ENCODE assay signal across 15 mouse cellular contexts in the genomic region with DNA sequence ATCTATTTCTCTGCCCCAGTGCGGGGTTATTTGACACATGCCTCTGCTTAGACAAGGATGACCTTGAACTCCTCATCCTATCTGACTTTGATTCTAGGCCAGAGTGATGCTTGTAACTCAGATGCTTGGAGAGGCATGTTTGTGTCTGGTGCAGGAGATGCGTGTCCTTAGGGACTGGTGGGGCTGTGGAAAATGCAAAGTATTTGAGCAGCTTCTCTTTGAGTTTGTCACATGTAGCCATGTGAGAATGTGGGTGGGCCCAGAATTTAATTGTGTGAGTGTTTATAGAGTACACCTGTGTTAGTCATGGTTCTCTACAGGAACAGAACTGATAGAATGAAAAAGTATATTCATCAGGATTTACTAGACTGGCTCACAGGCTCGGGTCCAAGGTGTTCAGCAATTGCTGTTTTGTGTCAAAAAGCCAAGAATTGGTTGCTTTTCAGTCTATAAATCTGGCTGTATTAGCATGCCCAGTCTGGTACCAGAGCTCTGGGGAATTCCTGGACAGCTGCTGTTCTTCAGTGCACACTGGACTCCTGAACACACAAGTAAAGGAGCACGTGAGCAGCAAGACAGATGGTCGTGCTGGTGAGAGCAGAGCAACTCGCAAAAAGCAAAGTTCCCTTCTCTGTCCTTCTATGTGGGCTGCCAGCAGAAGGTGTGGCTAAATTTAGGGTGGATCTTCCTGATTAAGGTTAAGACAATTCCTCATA. TPM values are rescaled to one million over a fixed set of nuclear protein-coding genes. Genes with fewer than 3 reads are reported as not detected.
DNase-seq lines count a peak whose midpoint lies in the region; ATAC-seq and TF ChIP-seq lines count a peak whose summit lies in the region.
"Had no signal": no experiment of that assay in that cellular context is flagged by ENCODE, and none has a peak within 500 bp of the region (broad histone marks: within the 10 kb centered on the region; RNA-seq: fewer than 3 reads in every experiment).

No protein-coding gene starts in this region.

- no peaks in the 10 kb centered on the region for H3K27me3 ChIP-seq in hindbrain, embryonic 12.5 days
- no peaks in the 10 kb centered on the region for H3K27me3 ChIP-seq in hindbrain, embryonic 11.5 days (ENCODE audit: control insufficient read depth, insufficient read depth, low read length)
- H3K27me3 ChIP-seq in midbrain, embryonic 11.5 days (ENCODE audit: control insufficient read depth, insufficient read depth, low read length), result no peaks in the 10 kb centered on the region
- no peaks in the 10 kb centered on the region for H3K27me3 ChIP-seq in midbrain, embryonic 10.5 days (ENCODE audit: low read depth, poor library complexity, severe bottlenecking)
- no peaks in the 10 kb centered on the region for H3K27me3 ChIP-seq in neural tube, embryonic 14.5 days (ENCODE audit: control insufficient read depth, insufficient read depth, low read length)
- no peaks in the 10 kb centered on the region for H3K27me3 ChIP-seq in liver, postnatal 0 days (ENCODE audit: insufficient read depth, low read length)
- no peaks in the 10 kb centered on the region for H3K27me3 ChIP-seq in forebrain, embryonic 13.5 days
- H3K27me3 ChIP-seq: embryonic facial prominence, embryonic 12.5 days; forebrain, embryonic 12.5 days; heart, embryonic 12.5 days had no signal

- TF ChIP-seq EP300 in liver, postnatal 0 days (IDR thresholded peaks at IDR 0.05; ENCODE audit: low read depth), result no peak

- H3K4me1 ChIP-seq in hindbrain, embryonic 12.5 days, result no peaks in the 10 kb centered on the region
- no peaks in the 10 kb centered on the region for H3K4me1 ChIP-seq in hindbrain, embryonic 11.5 days (replicated peaks; ENCODE audit: control insufficient read depth, insufficient read depth, low read length)
- H3K4me1 ChIP-seq in midbrain, embryonic 11.5 days (ENCODE audit: control insufficient read depth, insufficient read depth, low read length), result no peaks in the 10 kb centered on the region
- no peaks in the 10 kb centered on the region for H3K4me1 ChIP-seq in midbrain, embryonic 10.5 days
- H3K4me1 ChIP-seq in neural tube, embryonic 14.5 days (ENCODE audit: control insufficient read depth, insufficient read depth, low read length), result no peaks in the 10 kb centered on the region
- no peaks in the 10 kb centered on the region for H3K4me1 ChIP-seq in liver, postnatal 0 days (ENCODE audit: insufficient read depth)
- no peaks in the 10 kb centered on the region for H3K4me1 ChIP-seq in forebrain, embryonic 13.5 days
- H3K4me1 ChIP-seq: embryonic facial prominence, embryonic 12.5 days; forebrain, embryonic 12.5 days; heart, embryonic 12.5 days had no signal

- no peak overlapping the region for H3K4me2 ChIP-seq in hindbrain, embryonic 12.5 days (replicated peaks)
- no peak overlapping the region for H3K4me2 ChIP-seq in hindbrain, embryonic 11.5 days (replicated peaks; ENCODE audit: low read depth, low read length)
- no peak overlapping the region for H3K4me2 ChIP-seq in midbrain, embryonic 11.5 days
- no peak overlapping the region for H3K4me2 ChIP-seq in neural tube, embryonic 14.5 days (ENCODE audit: low read depth, low read length)
- H3K4me2 ChIP-seq in liver, postnatal 0 days (ENCODE audit: low read depth, low read length), result no peak overlapping the region
- H3K4me2 ChIP-seq in forebrain, embryonic 13.5 days, result no peak overlapping the region
- H3K4me2 ChIP-seq: embryonic facial prominence, embryonic 12.5 days; forebrain, embryonic 12.5 days; heart, embryonic 12.5 days had no signal

- no peak overlapping the region for H3K9ac ChIP-seq in hindbrain, embryonic 12.5 days
- no peak overlapping the region for H3K9ac ChIP-seq in hindbrain, embryonic 11.5 days (ENCODE audit: low read depth, low read length)
- H3K9ac ChIP-seq in midbrain, embryonic 11.5 days (ENCODE audit: low read length), result no peak overlapping the region
- no peak overlapping the region for H3K9ac ChIP-seq in neural tube, embryonic 14.5 days (replicated peaks; ENCODE audit: low read depth, low read length)
- no peak overlapping the region for H3K9ac ChIP-seq in liver, postnatal 0 days (replicated peaks)
- no peak overlapping the region for H3K9ac ChIP-seq in forebrain, embryonic 13.5 days
- H3K9ac ChIP-seq: embryonic facial prominence, embryonic 12.5 days; forebrain, embryonic 12.5 days; heart, embryonic 12.5 days had no signal

- no peak overlapping the region for H3K27ac ChIP-seq in hindbrain, embryonic 12.5 days
- no peak overlapping the region for H3K27ac ChIP-seq in hindbrain, embryonic 11.5 days (ENCODE audit: low read depth, low read length)
- H3K27ac ChIP-seq in midbrain, embryonic 11.5 days (ENCODE audit: low read depth, low read length), result no peak overlapping the region
- H3K27ac ChIP-seq in midbrain, embryonic 10.5 days (replicated peaks), result no peak overlapping the region
- H3K27ac ChIP-seq in neural tube, embryonic 14.5 days (ENCODE audit: low read depth, low read length), result no peak overlapping the region
- no peak overlapping the region for H3K27ac ChIP-seq in liver, postnatal 0 days (ENCODE audit: low read depth)
- H3K27ac ChIP-seq in forebrain, embryonic 13.5 days, result no peak overlapping the region
- H3K27ac ChIP-seq: embryonic facial prominence, embryonic 12.5 days; forebrain, embryonic 12.5 days; gastrocnemius, adult 2 months had no signal

- WGBS in hindbrain, embryonic 12.5 days, result 80% methylated on average over 6 of the region's 6 CpGs
- WGBS in hindbrain, embryonic 11.5 days, result 81% methylated on average over 6 of the region's 6 CpGs
- WGBS in midbrain, embryonic 11.5 days, result 83% methylated on average over 6 of the region's 6 CpGs
- WGBS in midbrain, embryonic 10.5 days, result 86% methylated on average over 6 of the region's 6 CpGs
- 56% methylated on average over 6 of the region's 6 CpGs for WGBS in neural tube, embryonic 14.5 days
- 69% methylated on average over 6 of the region's 6 CpGs for WGBS in liver, postnatal 0 days (ENCODE audit: insufficient replicate concordance)
- 85% methylated on average over 6 of the region's 6 CpGs for WGBS in forebrain, embryonic 13.5 days

- DNase-seq in hindbrain, embryonic 11.5 days (ENCODE audit: low spot score), result no peak
- no peak for DNase-seq in midbrain, embryonic 11.5 days (ENCODE audit: low spot score, missing footprints)
- no peak for DNase-seq in midbrain, embryonic 10.5 days (ENCODE audit: low spot score)
- peak; percentile 47 for DNase-seq in left cerebral cortex, postnatal 4 days
- DNase-seq in liver, postnatal 0 days, result no peak
- DNase-seq: cerebellum, postnatal 14 days; gastrocnemius, adult 2 months; kidney, postnatal 10 days; lung, adult 18-20 months had no signal

- ATAC-seq in hindbrain, embryonic 12.5 days (ENCODE audit: low FRiP score), result 0 out of 2 replicates have a peak, but pooled peaks have one; percentile 46
- no peak for ATAC-seq in hindbrain, embryonic 11.5 days (ENCODE audit: low FRiP score)
- ATAC-seq in midbrain, embryonic 11.5 days (ENCODE audit: low FRiP score), result 0 out of 2 replicates have a peak, but pooled peaks have one; percentile 50
- peak; percentile 70; the same call in 1 of the 2 replicates for ATAC-seq in neural tube, embryonic 14.5 days (ENCODE audit: low read depth)
- no peak for ATAC-seq in liver, postnatal 0 days
- ATAC-seq in forebrain, embryonic 13.5 days, result no peak

- TF ChIP-seq CTCF in liver, postnatal 0 days (IDR thresholded peaks at IDR 0.05; ENCODE audit: low read depth), result no peak

- no peak overlapping the region for H3K4me3 ChIP-seq in hindbrain, embryonic 12.5 days
- no peak overlapping the region for H3K4me3 ChIP-seq in hindbrain, embryonic 11.5 days (ENCODE audit: low read depth, low read length)
- H3K4me3 ChIP-seq in midbrain, embryonic 11.5 days (ENCODE audit: low read depth, low read length), result no peak overlapping the region
- H3K4me3 ChIP-seq in midbrain, embryonic 10.5 days, result no peak overlapping the region
- no peak overlapping the region for H3K4me3 ChIP-seq in neural tube, embryonic 14.5 days (ENCODE audit: low read depth, low read length)
- H3K4me3 ChIP-seq in liver, postnatal 0 days (ENCODE audit: low read depth, low read length), result no peak overlapping the region
- no peak overlapping the region for H3K4me3 ChIP-seq in forebrain, embryonic 13.5 days
- H3K4me3 ChIP-seq: embryonic facial prominence, embryonic 12.5 days; forebrain, embryonic 12.5 days; gastrocnemius, adult 2 months; heart, embryonic 12.5 days had no signal

- no peaks in the 10 kb centered on the region for H3K36me3 ChIP-seq in hindbrain, embryonic 12.5 days
- no peaks in the 10 kb centered on the region for H3K36me3 ChIP-seq in hindbrain, embryonic 11.5 days (ENCODE audit: control insufficient read depth, insufficient read depth, low read length)
- H3K36me3 ChIP-seq in midbrain, embryonic 11.5 days (ENCODE audit: control insufficient read depth, insufficient read depth, low read length), result no peaks in the 10 kb centered on the region
- H3K36me3 ChIP-seq in midbrain, embryonic 10.5 days, result no peaks in the 10 kb centered on the region
- no peaks in the 10 kb centered on the region for H3K36me3 ChIP-seq in neural tube, embryonic 14.5 days (ENCODE audit: control insufficient read depth, insufficient read depth, low read length)
- no peaks in the 10 kb centered on the region for H3K36me3 ChIP-seq in liver, postnatal 0 days (replicated peaks; ENCODE audit: insufficient read depth, low read length)
- no peaks in the 10 kb centered on the region for H3K36me3 ChIP-seq in forebrain, embryonic 13.5 days (ENCODE audit: poor library complexity, severe bottlenecking)
- H3K36me3 ChIP-seq: embryonic facial prominence, embryonic 12.5 days; forebrain, embryonic 12.5 days; heart, embryonic 12.5 days had no signal

- intact Hi-C loops in left cerebral cortex, postnatal 4 days (cut with DNase I), result no loop called here

- no peaks in the 10 kb centered on the region for H3K9me3 ChIP-seq in hindbrain, embryonic 12.5 days (replicated peaks)
- H3K9me3 ChIP-seq in hindbrain, embryonic 11.5 days (ENCODE audit: control insufficient read depth, low read length), result no peaks in the 10 kb centered on the region
- H3K9me3 ChIP-seq in midbrain, embryonic 11.5 days (ENCODE audit: control insufficient read depth, low read length), result no peaks in the 10 kb centered on the region
- no peaks in the 10 kb centered on the region for H3K9me3 ChIP-seq in midbrain, embryonic 10.5 days (replicated peaks)
- H3K9me3 ChIP-seq in neural tube, embryonic 14.5 days (ENCODE audit: control insufficient read depth, low read length), result no peaks in the 10 kb centered on the region
- no peaks in the 10 kb centered on the region for H3K9me3 ChIP-seq in liver, postnatal 0 days (ENCODE audit: low read length)
- no peaks in the 10 kb centered on the region for H3K9me3 ChIP-seq in forebrain, embryonic 13.5 days (replicated peaks)
- H3K9me3 ChIP-seq: embryonic facial prominence, embryonic 12.5 days; forebrain, embryonic 12.5 days had no signal

RNA-seq across cellular contexts. Expression of a gene that starts 54.5 kb away (rescaled TPM):
- polyA plus RNA-seq in hindbrain, embryonic 12.5 days (2016; fragmentation: Nextera tagmentation; extraction: Ambion mirVana), result 176 and 178 TPM in 2 replicates
- polyA plus RNA-seq in hindbrain, embryonic 11.5 days (2014; fragmentation: Nextera tagmentation; extraction: Ambion mirVana), result 67.4 and 81.9 TPM in 2 replicates
- 74.6 and 76.2 TPM in 2 replicates for polyA plus RNA-seq in midbrain, embryonic 11.5 days (2014; fragmentation: Nextera tagmentation; extraction: Ambion mirVana)
- polyA plus RNA-seq in midbrain, embryonic 10.5 days (2016; fragmentation: Nextera tagmentation; extraction: Ambion mirVana), result 174 TPM in 2 replicates
- total RNA-seq in left cerebral cortex, postnatal 4 days (2021), result 100 to 1,000 TPM; 109 to 114 TPM
- polyA plus RNA-seq in neural tube, embryonic 14.5 days (2014; fragmentation: Nextera tagmentation; extraction: Ambion mirVana), result 65.5 and 77.0 TPM in 2 replicates
- 40.8 and 43.5 TPM in 2 replicates for polyA plus RNA-seq in liver, postnatal 0 days (2015; fragmentation: Nextera tagmentation; extraction: Ambion mirVana)
- polyA plus RNA-seq in forebrain, embryonic 13.5 days (2015; fragmentation: Nextera tagmentation; extraction: Ambion mirVana), result 198 and 202 TPM in 2 replicates

Comparison
In these comparisons a context has a peak if more than half of its experiments do, and no peak if none do; other contexts are left out.
1. ATAC-seq: peak in hindbrain, embryonic 12.5 days (single experiment), midbrain, embryonic 11.5 days (single experiment) and neural tube, embryonic 14.5 days (single experiment); none in hindbrain, embryonic 11.5 days (single experiment), liver, postnatal 0 days (single experiment) and forebrain, embryonic 13.5 days (single experiment).